Mouse (Mus musculus) mouse embryonic stem cell (cell line): ENCODE measurements around the gene Rps15a.

Experiments
- in situ Hi-C, 2 experiments: fragments of 300-500 bp; cut with MboI; formaldehyde crosslinking; loops; 1 replicate in 1 of 2; 3 replicates in 1 of 2; pipeline ENCODE4 v1.14.3; 2019 to 2020; ENCODE audit warnings: low sequenced_read_pairs in 2 of 2, low pct_unique_long_range_greater_than_20kb in 1 of 2, mixed read lengths in 1 of 2; ENCODE audit not compliant: unreplicated experiment in 1 of 2

The Rps15a gene

DNA sequence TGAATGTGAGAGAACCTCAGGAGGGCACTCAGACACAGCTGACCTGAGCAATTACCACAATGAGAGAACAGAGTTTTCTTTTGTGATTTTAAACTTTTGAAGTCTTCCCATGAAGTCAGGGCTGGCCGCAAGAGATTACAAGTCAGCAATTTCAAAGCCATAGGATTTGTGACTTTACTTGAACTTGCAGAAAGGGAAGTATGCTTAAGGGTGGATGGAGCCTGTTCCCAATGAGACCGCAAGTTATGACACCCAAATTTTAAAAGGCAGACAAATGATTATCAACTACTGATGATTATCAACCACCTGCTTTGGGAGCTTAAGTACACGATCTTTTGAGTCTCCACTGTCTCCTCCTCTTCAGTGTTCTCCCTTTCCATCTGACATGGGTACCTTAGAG is 2.4 kb upstream of the Rps15a start:
- in situ Hi-C loops, result no loop called here

DNA sequence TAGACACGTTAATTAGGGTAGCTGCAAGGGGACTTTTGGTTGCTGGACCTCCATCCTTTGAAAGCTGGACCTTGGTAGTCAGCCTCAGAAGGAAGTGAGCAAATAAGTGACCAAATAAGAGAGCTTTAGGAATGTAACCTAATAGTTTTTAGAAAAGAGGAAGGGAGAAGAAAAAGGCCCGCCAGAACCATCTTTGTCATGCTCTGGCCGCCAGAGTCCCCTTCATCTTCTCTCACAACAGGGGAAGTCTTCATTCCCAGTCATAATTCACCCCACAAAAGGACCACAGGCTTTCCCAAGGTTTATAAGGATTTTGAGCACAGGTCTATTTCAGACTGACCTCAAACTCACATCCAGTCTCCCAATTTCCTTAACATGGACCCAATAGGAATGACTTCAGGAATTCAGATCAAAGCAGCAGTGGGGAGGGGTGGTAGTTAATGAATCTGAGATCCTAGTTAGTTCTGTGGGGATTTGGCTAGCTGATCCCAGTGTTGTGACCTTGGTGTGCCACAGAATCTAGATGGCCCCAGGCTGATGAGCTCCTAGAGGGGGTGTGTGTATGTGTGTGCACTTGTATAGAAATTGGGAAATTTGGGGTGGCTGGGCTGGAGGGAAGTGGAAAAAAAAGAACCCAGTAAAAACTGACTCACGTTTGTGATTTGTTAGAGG is 1.7 kb upstream of the Rps15a start:
- in situ Hi-C loops, result no loop called here

DNA sequence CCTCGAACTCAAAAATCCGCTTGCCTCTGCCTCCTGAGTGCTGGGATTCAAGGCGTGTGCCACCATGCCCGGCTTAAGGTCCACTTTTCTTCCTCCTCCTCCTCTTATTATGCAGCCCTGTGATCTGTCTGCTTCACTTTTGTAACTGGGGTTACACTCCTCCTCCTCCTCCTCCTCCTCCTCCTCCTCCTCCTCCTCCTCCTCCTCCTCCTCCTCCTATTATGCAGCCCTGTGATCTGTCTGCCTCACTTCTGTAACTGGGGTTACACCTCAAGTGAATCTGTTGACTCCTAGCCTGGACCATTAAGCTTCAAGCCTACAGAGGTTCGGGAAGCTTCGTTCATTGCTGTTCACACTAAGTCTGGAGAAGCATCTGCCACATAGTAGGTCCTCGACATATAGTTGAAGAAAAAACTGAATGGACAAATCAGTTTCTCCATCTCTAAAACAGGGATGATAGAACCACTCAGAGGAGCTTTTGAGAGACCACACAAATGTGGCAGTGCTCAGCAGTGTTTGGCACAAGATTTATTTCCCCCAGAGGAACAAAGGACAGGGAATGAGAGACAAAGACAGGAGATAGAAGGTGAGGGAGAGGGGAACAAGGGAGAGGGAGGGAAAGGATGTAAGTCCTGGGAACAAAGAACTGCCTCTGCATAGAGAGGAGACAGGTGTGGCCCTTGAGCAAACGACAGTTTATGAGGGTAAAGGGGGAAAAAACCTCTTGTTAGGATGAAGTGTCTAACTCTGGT is 975 bp upstream of the Rps15a start:
- in situ Hi-C loops, result no loop called here

DNA sequence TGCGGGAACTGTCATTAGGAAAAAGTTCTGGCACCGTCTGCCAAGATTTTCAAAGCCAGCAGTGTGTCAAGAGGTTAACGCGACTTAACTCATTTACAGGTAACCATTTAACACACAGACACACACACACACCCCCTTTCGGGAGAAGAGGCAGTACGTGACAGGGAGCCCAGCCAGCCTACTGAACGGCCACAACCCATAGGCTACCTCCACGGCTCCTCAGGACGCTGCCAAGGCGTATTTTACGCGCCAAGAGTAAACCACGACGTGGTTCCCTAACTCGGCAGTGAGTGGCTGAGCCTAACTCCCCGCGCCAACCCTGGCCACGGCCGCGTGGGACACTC is 483 bp downstream of the Rps15a start:
- in situ Hi-C loops, result no loop called here

DNA sequence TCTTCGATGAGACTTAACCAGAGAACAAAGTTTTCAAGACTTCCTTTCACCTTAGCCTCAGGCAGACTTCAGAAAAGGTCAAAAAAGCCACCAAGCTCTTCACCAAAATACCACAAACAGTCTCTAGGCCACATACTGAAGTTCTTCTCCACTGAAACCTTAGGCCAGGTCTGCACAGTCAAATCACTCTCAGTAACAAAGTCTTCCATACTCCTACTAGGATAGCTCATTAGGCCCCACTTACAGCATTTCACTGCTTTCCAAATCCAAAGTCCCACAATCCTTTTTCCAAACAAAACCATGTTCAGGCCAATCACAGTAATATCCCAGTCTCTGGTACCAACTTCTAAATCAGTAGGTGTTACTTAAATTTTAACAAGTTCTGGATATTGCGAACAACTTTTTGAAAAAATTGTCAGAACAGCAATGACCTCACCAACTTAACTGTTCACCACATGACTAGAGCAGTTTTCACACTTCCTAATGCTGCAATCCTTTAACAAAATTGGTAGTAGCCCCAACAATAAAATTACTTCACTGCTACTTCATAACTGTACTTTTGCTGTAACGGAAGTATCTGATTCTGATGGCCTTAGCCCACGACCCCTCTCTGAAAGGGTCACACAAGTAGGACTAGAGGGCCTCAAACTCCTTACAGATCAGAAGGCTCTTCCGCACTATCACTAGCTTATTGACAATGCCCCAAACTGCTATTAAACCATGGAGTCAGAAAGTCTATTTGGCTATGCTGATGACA is 2.3 kb downstream of the Rps15a start:
- in situ Hi-C loops, result no loop called here

DNA sequence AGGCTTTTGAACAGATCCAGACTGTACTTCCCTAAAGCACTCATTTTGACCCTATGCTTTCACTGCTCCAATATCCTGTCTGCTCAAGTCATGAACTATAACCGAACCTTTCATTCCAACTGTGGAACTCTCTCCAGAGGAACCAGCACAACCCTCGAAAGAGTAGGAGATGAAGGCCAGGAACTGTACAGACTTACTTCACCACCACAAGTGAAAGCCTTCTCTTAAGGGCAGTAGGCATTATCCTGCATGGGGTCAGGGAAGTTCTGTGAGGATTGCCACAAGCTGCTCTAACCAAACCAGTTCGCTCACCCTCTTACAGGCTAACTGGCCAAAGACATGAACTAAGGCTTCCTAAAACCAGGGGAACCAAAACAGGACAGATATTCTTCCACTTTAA is 4.9 kb downstream of the Rps15a start:
- in situ Hi-C loops, result no loop called here

DNA sequence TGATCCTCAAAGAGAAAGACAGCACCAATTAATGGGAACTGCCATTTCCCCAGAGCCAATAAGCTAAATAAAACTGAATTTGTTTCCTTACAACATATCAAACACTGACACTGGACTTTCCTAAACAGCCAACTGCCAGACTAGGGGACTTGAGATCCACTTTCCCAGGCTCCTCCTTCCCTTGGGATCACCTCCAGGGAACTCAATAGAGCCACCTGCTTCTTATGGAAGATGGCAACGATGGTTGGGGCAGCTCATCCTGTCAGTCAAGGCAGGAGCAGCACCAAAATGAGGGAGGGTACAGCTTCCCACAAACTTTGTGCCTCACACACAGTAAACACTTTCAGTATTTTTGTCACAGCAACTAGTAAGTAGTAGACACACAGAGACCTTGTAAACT is 8.3 kb downstream of the Rps15a start:
- in situ Hi-C loops, result no loop called here

DNA sequence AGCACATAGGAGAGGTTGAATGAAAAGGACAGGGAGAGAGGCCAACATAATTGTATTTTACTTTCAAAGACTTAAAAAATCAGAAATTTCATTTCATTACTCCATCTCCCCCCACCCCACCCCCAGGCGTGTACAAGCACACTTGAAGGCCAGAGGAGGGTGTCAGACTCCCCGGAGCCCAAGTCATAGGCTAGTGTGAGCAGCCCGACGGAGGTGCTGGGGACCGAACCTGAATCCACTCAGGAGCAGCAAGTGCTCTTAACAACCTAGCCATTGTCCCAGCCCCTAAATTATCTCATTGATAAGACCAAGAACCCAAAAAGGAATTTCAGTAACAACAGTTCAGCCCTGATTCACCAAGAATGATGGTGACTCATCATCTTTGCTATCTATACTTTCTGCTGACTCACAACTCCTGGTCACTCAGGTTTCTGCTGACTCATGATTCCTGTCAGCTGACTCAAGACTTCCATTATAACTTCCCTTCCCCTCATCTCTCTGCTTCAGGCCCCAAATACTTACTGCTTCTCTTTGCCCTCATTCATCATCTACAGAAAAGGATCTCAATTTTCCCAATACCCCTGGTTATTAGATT is 11.4 kb downstream of the Rps15a start:
- in situ Hi-C loops, result no loop called here

DNA sequence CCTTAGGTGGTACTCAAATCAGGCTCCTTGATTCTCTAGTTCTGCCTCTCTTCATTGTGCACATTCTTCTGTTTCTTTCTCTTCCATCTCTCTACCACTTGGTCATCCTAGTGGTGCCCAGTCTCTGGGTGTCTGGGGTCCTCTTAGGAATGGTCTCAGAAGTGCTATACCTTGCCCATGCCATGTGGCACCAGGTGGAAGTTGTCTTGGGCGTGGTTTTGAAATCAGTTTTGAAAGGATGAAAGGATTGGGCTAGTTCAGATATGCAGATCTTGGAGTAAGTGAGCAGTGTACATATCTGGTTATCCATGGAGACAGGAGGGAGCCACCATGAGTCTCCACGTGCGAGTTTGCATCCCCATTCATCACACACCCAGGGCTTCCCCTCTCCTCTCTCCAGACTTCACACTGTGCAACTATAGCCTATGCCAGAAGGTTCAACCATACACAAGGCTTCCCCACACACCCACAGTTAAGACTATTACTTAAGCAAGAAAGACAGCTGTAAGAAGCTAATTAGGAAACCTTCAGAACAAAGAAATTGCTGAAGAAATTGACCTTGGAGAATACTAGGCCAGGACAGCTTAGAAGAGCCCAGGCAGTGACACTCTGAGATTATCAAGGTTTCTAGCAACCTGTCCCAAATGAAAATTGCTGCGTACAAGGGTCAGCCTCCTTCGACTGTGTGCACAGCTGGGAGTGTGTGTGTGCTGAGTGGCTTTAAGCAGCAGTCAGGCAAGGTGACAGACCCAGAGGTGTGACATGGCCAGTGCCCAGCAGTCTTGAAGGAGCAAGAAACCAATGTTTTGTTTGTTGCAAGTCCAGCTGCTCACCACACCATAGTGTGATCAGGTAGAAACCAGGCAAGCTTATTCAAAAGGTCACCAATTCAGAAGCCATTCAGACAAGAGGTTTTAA is 12.3 kb downstream of the Rps15a start:
- in situ Hi-C loops, result no loop called here

DNA sequence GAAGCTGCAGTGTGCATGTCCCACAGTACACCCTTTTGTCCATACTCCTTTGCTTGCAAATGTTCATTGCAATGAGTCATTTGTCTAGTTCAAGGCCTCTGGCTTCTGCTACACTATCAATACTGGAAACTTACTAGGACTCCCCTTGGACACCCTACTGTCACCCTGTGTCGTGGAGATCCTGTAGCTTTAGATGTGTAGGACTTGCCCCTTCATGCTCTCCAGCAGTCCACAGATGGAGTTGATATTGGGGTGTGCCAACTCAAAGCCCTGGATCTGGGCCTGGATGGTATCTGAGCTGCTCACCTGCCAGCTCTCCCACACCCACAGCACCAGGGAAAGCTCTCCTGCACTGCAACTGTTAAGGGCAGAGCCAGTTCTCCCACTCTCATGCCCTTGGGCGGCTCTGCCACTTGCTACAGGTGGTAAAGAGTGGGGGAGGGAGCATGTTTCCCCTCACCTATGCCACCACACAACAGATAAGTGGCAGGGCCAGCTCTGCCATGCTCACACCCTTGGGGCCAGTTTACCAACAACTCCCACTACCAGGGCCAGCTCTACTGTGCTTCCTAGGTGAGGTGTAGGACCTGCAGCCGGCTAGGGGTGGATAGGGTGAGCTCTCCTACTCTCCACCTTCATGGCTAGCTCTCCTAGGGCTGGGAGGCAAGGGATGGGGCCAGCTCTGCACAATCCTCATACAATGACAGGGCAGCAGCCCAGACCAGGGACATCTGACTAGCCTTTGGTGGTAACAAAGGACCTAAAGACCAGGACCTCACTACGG is 13.1 kb downstream of the Rps15a start:
- in situ Hi-C loops, result no loop called here

DNA sequence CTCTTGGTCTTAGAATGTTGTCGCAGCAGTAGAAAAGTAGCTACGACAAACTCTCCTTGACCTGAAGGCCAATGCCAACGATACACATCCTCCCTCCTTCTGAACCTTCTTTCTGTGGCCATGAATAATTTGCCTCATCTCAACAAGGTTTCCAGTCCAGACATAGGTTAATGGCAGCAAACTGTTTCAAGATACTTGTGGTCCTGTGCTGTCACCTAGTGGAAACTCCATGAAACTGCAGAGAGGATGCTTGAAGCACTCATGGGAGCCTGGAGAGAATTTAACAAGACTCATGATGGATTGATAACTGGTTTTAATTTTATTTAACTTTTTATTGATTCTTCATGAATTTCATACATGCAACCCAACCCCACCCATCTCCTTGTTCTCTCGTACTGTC is 13.8 kb downstream of the Rps15a start:
- in situ Hi-C loops, result no loop called here

DNA sequence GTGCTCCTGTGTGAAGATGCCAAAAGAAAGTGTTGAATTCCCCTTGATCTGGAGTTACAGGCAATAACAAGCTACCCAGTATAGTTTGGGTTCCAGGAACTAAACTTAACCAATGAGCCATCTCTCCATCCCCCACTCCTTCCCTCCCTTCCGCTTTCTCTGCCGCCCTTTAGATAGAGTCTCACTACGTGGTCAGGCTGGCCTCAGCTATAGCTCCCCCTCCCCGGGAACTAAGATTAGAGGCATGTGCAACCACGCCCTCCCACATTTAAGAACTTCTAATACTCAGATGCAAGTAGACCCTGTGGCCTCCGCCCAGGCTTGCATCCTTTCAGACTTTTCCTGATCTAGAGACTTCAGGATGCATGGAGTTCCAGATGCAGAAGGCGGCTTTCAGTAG is 18.4 kb downstream of the Rps15a start:
- in situ Hi-C loops, result loop anchor here in 1 of 2 experiments (25.0 kb wide), 1 partner anchor 315 kb away; no protein-coding TSS in a partner anchor

DNA sequence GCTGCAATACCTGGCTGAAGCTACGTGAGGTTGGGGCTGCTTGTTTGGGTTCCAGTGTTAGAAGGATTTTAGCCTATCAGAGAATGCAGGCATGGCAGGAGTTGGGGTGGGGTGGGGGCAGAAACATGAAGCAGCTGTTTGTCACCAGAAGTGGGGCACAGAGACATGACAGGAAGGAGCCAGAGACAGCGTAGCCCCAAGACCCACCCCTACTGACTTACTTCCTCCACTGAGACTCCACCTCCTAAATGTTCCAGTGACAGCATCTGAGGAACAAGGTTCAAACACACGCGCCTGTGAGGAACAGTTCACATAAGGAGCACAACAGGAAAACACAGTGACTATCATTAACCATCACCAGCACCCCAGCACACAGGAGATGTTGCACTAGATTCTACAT is 36.0 kb downstream of the Rps15a start:
- in situ Hi-C loops, result loop anchor here in 1 of 2 experiments (25.0 kb wide), 1 partner anchor 332 kb away; no protein-coding TSS in a partner anchor

DNA sequence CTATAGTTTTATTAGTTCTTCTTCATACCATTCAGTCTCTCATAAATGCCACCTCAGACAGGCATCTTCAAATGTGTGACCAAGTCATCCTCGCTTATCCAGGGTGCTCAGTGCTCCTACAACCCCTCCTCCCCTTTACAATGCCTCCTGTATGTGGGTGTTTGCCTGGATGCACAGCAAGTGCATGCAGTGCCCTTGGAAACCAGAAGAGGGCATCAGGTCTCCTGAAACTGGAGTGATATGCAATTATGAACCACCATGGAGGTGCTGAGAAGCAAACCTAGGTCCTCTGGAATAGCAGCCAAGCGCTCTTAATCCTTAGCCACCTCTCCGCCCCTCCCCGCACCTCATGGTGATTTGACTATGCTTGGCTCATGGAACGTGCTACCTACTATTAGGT is 36.9 kb downstream of the Rps15a start:
- in situ Hi-C loops, result loop anchor here in 1 of 2 experiments (25.0 kb wide), 1 partner anchor 333 kb away; no protein-coding TSS in a partner anchor

DNA sequence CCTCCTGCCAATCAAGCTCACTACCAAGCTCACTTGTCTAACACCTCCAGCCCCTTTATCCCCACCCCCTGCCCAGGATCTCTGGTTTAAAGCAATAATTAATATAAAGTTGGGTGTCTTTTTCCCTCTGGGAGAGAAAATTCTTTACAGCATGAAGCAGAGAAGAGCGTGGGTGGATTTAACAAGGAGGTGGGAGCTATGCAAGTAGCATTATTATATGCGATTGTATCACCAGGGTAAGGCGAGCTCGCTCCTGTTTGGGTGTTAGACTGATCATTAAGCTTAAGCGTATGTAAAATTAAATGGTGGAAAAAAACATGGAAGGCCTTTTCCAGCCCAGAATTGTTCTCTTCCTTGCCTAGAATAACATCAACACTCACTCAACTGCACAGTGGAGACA is 48.7 kb downstream of the Rps15a start:
- in situ Hi-C loops, result loop anchor here in 1 of 2 experiments (25.0 kb wide), 1 partner anchor 180 kb away; no protein-coding TSS in a partner anchor

DNA sequence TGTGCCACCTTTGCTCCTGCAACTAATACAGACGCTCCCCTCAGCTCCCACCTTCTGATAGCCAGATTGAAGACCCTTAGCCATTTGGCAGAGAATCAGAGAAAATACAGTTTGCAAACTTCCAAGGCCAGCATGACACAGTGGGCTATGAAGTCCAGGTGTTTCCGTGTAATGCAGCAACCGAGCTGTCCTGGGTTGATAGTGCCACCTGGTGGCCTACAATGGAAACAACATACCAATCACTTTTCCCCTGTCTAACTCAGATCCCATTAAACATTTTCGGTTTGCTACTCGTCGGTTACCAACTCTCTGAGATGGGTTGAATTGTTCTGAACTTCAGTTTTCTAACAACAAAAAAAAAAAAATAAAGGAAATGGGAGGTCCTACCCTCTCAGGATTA is 59.7 kb downstream of the Rps15a start:
- in situ Hi-C loops, result loop anchor here in 1 of 2 experiments (25.0 kb wide), 1 partner anchor 169 kb away; no protein-coding TSS in a partner anchor
